Mouse (Mus musculus): Measurements from ENCODE around the gene Arpp21. TPM values are rescaled to one million over a fixed set of nuclear protein-coding genes. Genes with fewer than 3 reads are reported as not detected.

Gene Arpp21
- polyA plus RNA-seq, 1 experiment from 2014 or later: 27.4 TPM

DNA sequence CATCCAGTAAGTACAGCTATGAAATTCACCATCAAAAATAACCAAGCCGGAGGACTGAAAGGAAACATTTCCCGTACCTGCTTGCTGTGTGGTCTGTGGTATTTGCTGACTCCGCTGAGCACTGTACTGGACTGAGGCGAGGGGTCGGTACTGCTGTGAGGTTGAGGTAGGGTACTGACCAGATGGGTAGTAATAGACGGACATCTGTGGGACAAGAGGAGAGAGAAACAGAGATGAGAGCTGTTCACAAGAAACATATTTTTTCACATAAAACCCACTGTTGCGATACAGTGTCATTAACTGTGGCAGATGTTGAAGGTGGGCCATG, 116.7 kb downstream of the Arpp21 start:
- no peaks in the 10 kb centered on the region for H3K27me3 ChIP-seq (ENCODE audit: control insufficient read depth, insufficient read depth, low read length)
- WGBS: 20% methylated on average over 7 of the region's 7 CpGs
- H3K4me2 ChIP-seq (ENCODE audit: low read length): peak overlapping the region; percentile 53
- no peak overlapping the region for H3K4me3 ChIP-seq (replicated peaks; ENCODE audit: low read depth, low read length)
- peaks cover 20% of the 10 kb centered on the region for H3K4me1 ChIP-seq (ENCODE audit: control insufficient read depth, insufficient read depth, low read length)
- ATAC-seq (ENCODE audit: low FRiP score, low TSS enrichment): peak; percentile 61; the same call in 1 of the 2 replicates
- DNase-seq: no peak
- no peak overlapping the region for H3K9ac ChIP-seq (replicated peaks; ENCODE audit: low read length)
- H3K9me3 ChIP-seq (ENCODE audit: control insufficient read depth, low read length): no peaks in the 10 kb centered on the region
- peak overlapping the region; percentile 69; the same call in 1 of the 2 replicates for H3K27ac ChIP-seq (replicated peaks; ENCODE audit: low read depth, low read length)
- H3K36me3 ChIP-seq (ENCODE audit: control insufficient read depth, insufficient read depth, low read length): no peaks in the 10 kb centered on the region

DNA sequence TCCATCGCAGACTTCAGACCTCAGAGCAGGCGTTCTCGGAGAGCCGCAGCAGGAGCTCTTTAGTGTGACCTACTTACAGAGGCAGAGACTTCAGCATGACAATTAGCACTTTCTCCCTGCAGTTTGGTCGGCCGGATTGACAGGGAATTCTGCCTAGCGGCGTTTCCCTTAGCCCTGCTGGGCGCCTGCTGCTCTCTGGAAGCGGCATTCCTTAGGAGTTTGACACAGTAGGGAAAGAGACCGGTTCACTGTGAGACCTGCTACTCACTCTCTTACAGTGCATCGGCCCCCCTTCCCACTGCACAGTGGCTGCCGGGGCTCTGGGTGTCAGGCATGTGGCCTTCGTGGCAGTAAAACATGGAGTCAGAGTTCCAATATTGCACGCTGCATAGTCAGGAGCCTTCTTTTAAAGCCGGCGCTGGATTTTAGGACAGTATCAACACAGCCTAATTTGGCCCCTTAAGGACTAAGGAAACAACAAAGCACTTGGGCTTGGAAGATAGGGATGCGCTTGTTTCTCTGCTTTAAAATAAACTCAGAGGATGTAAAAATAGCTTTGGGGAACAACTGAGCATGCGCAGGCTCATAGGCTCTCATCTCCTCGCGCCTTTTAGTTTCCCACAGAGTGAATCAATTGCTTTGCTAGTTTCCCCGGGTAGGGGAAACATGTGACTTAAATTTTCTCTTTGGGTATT, 117.2 kb downstream of the Arpp21 start:
- no peaks in the 10 kb centered on the region for H3K36me3 ChIP-seq (ENCODE audit: control insufficient read depth, insufficient read depth, low read length)
- peak overlapping the region; percentile 69 for H3K27ac ChIP-seq (replicated peaks; ENCODE audit: low read depth, low read length)
- DNase-seq: peak; percentile 78
- H3K9ac ChIP-seq (replicated peaks; ENCODE audit: low read length): peak overlapping the region; percentile 13
- no peaks in the 10 kb centered on the region for H3K9me3 ChIP-seq (ENCODE audit: control insufficient read depth, low read length)
- ATAC-seq (ENCODE audit: low FRiP score, low TSS enrichment): peak; percentile 69
- H3K4me2 ChIP-seq (ENCODE audit: low read length): peak overlapping the region; percentile 53
- no peaks in the 10 kb centered on the region for H3K27me3 ChIP-seq (ENCODE audit: control insufficient read depth, insufficient read depth, low read length)
- peaks cover 17% of the 10 kb centered on the region for H3K4me1 ChIP-seq (ENCODE audit: control insufficient read depth, insufficient read depth, low read length)
- peak overlapping the region; percentile 20 for H3K4me3 ChIP-seq (replicated peaks; ENCODE audit: low read depth, low read length)
- under 1% methylated on average over 22 of the region's 22 CpGs for WGBS

DNA sequence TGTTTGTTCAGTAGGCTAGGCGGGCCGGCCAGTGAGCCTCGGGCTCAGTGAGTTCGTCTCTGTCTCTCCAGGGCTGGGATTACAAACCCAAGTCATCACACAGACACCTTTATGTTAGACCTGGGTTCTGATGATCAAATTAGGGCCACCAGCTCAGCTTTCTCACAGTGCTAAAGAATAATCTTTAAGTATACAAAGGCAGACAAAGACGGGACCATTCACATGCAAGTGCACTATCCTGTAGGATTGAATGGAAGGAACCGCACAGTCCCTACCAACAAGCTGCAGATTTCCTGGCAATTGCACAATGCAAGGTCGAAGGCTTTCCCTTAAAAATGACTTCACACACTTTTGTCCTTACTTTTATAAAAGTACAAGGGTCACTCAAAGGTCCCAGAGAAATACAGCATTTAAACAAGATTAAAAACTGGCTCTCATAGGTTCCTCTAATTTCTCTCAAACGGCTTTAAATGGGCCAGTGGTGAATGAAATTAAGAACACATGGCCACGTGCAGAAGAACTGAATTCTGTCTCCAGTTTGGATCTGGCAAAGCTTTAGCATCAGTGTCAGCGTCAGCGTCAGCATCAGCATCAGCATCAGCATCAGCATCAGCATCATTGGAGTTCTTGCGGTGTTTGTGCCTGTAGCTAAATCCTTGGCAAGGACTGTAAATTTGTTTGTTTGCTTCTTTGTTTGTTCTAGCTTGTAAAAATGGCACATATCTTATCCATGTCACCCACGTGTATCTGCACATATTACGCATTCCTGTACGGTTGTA, 117.9 kb downstream of the Arpp21 start:
- Histone ChIP-seq H3K9me3 (ENCODE audit: control insufficient read depth, low read length) (no peaks in the 10 kb centered on the region), H3K27me3 (ENCODE audit: control insufficient read depth, insufficient read depth, low read length) (no peaks in the 10 kb centered on the region), H3K27ac (replicated peaks; ENCODE audit: low read depth, low read length) (peak overlapping the region; percentile 69), H3K4me3 (replicated peaks; ENCODE audit: low read depth, low read length) (peak overlapping the region; percentile 20), H3K4me1 (ENCODE audit: control insufficient read depth, insufficient read depth, low read length) (peaks cover 14% of the 10 kb centered on the region), H3K4me2 (ENCODE audit: low read length) (peak overlapping the region; percentile 53), H3K9ac (replicated peaks; ENCODE audit: low read length) (peak overlapping the region; percentile 13), H3K36me3 (ENCODE audit: control insufficient read depth, insufficient read depth, low read length) (no peaks in the 10 kb centered on the region)
- no peak for ATAC-seq (ENCODE audit: low FRiP score, low TSS enrichment)
- no peak for DNase-seq
- WGBS: 17% methylated on average over 15 of the region's 15 CpGs

DNA sequence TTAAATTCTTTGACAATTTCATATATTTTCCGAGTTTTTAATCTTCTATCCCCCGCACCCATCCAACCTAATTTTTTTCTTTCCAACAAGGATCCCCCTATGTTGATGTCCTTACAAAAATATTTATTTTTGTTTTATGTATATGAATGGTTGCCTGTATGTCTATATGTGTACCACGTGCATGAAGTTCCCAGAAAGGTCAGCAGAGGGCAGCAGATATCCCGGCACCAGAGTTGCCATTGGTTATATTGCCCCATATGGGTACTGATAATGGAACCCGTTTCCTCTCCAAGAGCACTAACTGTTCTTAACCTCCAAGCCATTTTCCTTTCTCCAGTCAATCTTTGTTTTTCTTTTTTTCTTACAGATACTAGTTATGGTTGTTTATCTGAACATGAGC, 124.1 kb downstream of the Arpp21 start:
- H3K9ac ChIP-seq (replicated peaks; ENCODE audit: low read length): no peak overlapping the region
- 0 out of 2 replicates have a peak, but pooled peaks cover 3% of the 10 kb centered on the region for H3K36me3 ChIP-seq (ENCODE audit: control insufficient read depth, insufficient read depth, low read length)
- 92% methylated on average over 5 of the region's 5 CpGs for WGBS
- H3K4me2 ChIP-seq (ENCODE audit: low read length): no peak overlapping the region
- no peak for DNase-seq
- H3K4me1 ChIP-seq (ENCODE audit: control insufficient read depth, insufficient read depth, low read length): no peaks in the 10 kb centered on the region
- ATAC-seq (ENCODE audit: low FRiP score, low TSS enrichment): no peak
- H3K27me3 ChIP-seq (ENCODE audit: control insufficient read depth, insufficient read depth, low read length): no peaks in the 10 kb centered on the region
- no peak overlapping the region for H3K27ac ChIP-seq (replicated peaks; ENCODE audit: low read depth, low read length)
- H3K4me3 ChIP-seq (replicated peaks; ENCODE audit: low read depth, low read length): no peak overlapping the region
- H3K9me3 ChIP-seq (ENCODE audit: control insufficient read depth, low read length): no peaks in the 10 kb centered on the region

DNA sequence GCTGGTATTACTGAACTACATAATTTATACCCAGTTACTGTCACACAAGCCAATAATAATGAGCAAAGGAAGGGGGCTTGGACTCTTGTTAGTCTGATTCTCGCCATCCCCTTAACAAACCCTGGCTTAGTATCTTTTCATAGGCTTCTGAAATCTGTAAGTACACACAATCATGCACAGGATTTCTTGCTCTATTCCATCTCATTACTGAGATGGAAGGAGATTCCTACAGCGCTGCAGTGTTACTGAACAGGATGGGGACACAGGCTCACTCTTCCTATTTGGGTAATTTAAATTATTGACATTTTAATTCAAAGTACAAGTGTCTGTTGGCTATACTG, 132.9 kb downstream of the Arpp21 start:
- ATAC-seq (ENCODE audit: low FRiP score, low TSS enrichment): peak; percentile 31; the same call in 1 of the 2 replicates
- Histone ChIP-seq H3K36me3 (ENCODE audit: control insufficient read depth, insufficient read depth, low read length) (no peaks in the 10 kb centered on the region), H3K4me1 (ENCODE audit: control insufficient read depth, insufficient read depth, low read length) (peaks cover 17% of the 10 kb centered on the region), H3K27ac (replicated peaks; ENCODE audit: low read depth, low read length) (peak overlapping the region; percentile 58), H3K9me3 (ENCODE audit: control insufficient read depth, low read length) (no peaks in the 10 kb centered on the region), H3K27me3 (ENCODE audit: control insufficient read depth, insufficient read depth, low read length) (no peaks in the 10 kb centered on the region), H3K9ac (replicated peaks; ENCODE audit: low read length) (no peak overlapping the region), H3K4me2 (ENCODE audit: low read length) (no peak overlapping the region), H3K4me3 (replicated peaks; ENCODE audit: low read depth, low read length) (no peak overlapping the region)
- DNase-seq: no peak
- 25% methylated on average over 2 of the region's 2 CpGs for WGBS

DNA sequence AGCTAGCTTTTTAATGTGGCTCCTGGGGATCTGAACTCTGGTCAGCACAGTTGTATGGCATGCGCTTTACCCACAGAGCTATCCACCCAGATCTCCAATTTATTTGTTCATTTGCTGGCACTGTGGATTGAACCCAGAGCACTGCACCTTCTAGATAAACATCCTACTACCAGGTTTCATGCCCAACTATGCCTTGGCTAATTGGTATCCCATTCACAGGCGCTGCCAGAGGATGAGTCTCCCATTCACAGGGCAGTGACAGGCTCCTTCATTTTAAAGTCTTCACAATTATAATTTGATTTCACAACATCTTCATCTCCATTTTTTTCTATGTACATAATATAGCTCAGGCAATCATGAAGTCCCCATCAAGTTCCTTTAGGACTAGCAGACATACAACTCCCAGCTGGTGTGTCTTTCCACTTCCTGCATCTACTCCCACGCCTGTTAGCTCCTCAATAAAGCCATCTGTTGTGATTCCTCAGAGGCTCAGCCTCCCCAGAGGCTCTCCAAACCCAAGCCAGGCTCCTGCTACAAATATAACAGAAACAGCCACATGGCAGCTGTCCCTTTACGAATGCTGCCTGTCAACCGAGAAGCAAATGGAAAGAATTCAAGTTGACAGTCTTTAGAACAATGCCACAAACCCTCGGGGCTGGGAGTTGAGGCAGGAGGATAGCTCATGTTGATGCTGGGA, 133.4 kb downstream of the Arpp21 start:
- H3K4me2 ChIP-seq (ENCODE audit: low read length): no peak overlapping the region
- H3K9me3 ChIP-seq (ENCODE audit: control insufficient read depth, low read length): no peaks in the 10 kb centered on the region
- peak overlapping the region; percentile 58 for H3K27ac ChIP-seq (replicated peaks; ENCODE audit: low read depth, low read length)
- no peaks in the 10 kb centered on the region for H3K36me3 ChIP-seq (ENCODE audit: control insufficient read depth, insufficient read depth, low read length)
- H3K4me3 ChIP-seq (replicated peaks; ENCODE audit: low read depth, low read length): no peak overlapping the region
- DNase-seq (peak; percentile 77), ATAC-seq (ENCODE audit: low FRiP score, low TSS enrichment) (peak; percentile 87)
- 23% methylated on average over 6 of the region's 6 CpGs for WGBS
- H3K9ac ChIP-seq (replicated peaks; ENCODE audit: low read length): no peak overlapping the region
- peaks cover 17% of the 10 kb centered on the region for H3K4me1 ChIP-seq (ENCODE audit: control insufficient read depth, insufficient read depth, low read length)
- H3K27me3 ChIP-seq (ENCODE audit: control insufficient read depth, insufficient read depth, low read length): no peaks in the 10 kb centered on the region

DNA sequence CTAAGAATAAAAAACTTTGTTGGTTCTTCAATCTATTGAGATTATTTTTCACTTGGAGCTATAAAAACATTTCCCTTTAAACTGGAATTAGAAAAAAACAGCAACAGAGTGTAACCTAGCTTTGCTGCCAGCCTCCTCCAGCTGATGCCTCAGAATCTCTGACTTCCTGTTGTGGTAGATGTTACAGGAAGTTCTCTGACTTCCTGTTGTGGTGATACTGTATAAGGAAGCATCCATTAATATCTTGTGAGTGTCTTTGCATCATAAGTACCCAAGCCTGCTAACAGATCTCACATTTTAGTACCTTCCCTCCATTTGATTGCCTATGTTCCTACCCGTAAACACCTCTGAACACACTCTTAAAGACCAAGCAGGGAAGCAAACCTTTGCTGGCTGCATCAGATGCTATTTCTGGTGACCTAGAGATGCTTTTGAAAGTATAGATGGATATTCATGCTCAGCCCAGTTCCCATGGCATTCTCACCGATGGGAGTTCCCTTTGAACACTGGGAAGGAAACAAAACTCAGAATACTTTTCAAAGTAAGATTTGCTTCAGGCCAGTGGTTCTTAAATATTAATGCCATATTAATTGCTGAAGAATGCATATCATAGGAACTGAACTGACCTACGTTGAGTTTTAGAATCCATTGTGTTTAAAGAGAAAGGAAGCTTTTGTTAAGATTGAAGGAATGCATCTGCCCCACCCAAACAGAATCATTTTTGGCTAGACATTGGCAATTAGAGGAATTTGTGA, 134.7 kb downstream of the Arpp21 start:
- DNase-seq: no peak
- 47% methylated on average over 3 of the region's 3 CpGs for WGBS
- peaks cover 17% of the 10 kb centered on the region for H3K4me1 ChIP-seq (ENCODE audit: control insufficient read depth, insufficient read depth, low read length)
- H3K4me3 ChIP-seq (replicated peaks; ENCODE audit: low read depth, low read length): no peak overlapping the region
- ATAC-seq (ENCODE audit: low FRiP score, low TSS enrichment): no peak
- H3K36me3 ChIP-seq (ENCODE audit: control insufficient read depth, insufficient read depth, low read length): no peaks in the 10 kb centered on the region
- no peaks in the 10 kb centered on the region for H3K27me3 ChIP-seq (ENCODE audit: control insufficient read depth, insufficient read depth, low read length)
- H3K9ac ChIP-seq (replicated peaks; ENCODE audit: low read length): no peak overlapping the region
- no peak overlapping the region for H3K4me2 ChIP-seq (ENCODE audit: low read length)
- H3K27ac ChIP-seq (replicated peaks; ENCODE audit: low read depth, low read length): 0 out of 2 replicates have a peak overlapping the region, but pooled peaks have one; percentile 20
- no peaks in the 10 kb centered on the region for H3K9me3 ChIP-seq (ENCODE audit: control insufficient read depth, low read length)

DNA sequence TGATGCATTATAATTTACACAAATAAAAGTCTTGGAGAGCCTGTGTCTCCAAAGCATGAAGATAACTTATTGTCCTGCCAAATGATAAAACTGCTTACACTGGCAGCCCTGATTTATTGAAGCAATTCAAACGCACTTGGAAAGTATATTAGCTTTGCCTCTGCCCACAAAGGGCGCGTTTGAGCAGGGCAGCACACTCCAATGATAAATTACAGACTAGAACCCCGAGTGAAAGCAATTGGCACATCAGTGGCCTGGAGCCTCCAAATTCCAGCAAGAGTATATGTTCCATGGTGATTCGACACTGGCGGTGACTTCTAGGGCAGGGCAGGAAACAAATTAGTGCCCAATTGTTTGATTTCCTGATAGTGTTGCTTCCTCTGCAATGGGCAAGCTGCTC, 137.5 kb downstream of the Arpp21 start:
- WGBS: 84% methylated on average over 6 of the region's 6 CpGs
- Histone ChIP-seq H3K9me3 (ENCODE audit: control insufficient read depth, low read length) (no peaks in the 10 kb centered on the region), H3K27ac (replicated peaks; ENCODE audit: low read depth, low read length) (no peak overlapping the region), H3K9ac (replicated peaks; ENCODE audit: low read length) (no peak overlapping the region), H3K36me3 (ENCODE audit: control insufficient read depth, insufficient read depth, low read length) (no peaks in the 10 kb centered on the region), H3K27me3 (ENCODE audit: control insufficient read depth, insufficient read depth, low read length) (no peaks in the 10 kb centered on the region), H3K4me1 (ENCODE audit: control insufficient read depth, insufficient read depth, low read length) (peaks cover 13% of the 10 kb centered on the region), H3K4me2 (ENCODE audit: low read length) (no peak overlapping the region), H3K4me3 (replicated peaks; ENCODE audit: low read depth, low read length) (no peak overlapping the region)
- DNase-seq: no peak
- no peak for ATAC-seq (ENCODE audit: low FRiP score, low TSS enrichment)

Measured in midbrain, embryonic 14.5 days (tissue).